In genomic region chr12:55460900-55461299, GRCm38 (mm10) we compare ENCODE assay signal across 17 mouse cellular contexts. TPM values are rescaled to one million over a fixed set of nuclear protein-coding genes. Genes with fewer than 3 reads are reported as not detected.
A peak's percentile ranks its signal among the peaks of the same experiment; 100 is the strongest.
DNase-seq lines count a peak whose midpoint lies in the region; ATAC-seq and TF ChIP-seq lines count a peak whose summit lies in the region.
"Had no signal": no experiment of that assay in that cellular context is flagged by ENCODE, and none has a peak within 500 bp of the region (broad histone marks: within the 10 kb centered on the region; RNA-seq: fewer than 3 reads in every experiment).

No protein-coding gene starts in this region.

- 28% methylated on average over 4 of the region's 4 CpGs for WGBS in lung, postnatal 0 days
- 69% methylated on average over 4 of the region's 4 CpGs for WGBS in limb, embryonic 10.5 days

- H3K4me3 ChIP-seq in lung, postnatal 0 days (ENCODE audit: low read depth, low read length), result no peak overlapping the region
- H3K4me3 ChIP-seq in limb, embryonic 10.5 days, result no peak overlapping the region
- H3K4me3 ChIP-seq in gastrocnemius, adult 2 months, result no peak overlapping the region
- H3K4me3 ChIP-seq: liver, embryonic 15.5 days; neural tube, embryonic 12.5 days had no signal

- H3K9ac ChIP-seq in lung, postnatal 0 days (replicated peaks; ENCODE audit: low read depth), result no peak overlapping the region
- H3K9ac ChIP-seq: forebrain, postnatal 0 days; liver, embryonic 15.5 days; neural tube, embryonic 12.5 days had no signal

- no peaks in the 10 kb centered on the region for H3K27me3 ChIP-seq in lung, postnatal 0 days (replicated peaks; ENCODE audit: insufficient read depth, low read length)
- no peaks in the 10 kb centered on the region for H3K27me3 ChIP-seq in limb, embryonic 10.5 days (ENCODE audit: low read depth, poor library complexity, severe bottlenecking)
- H3K27me3 ChIP-seq: neural tube, embryonic 12.5 days; Patski had no signal

- TF ChIP-seq EP300 in lung, postnatal 0 days (IDR thresholded peaks at IDR 0.05), result no peak

- no peak for ATAC-seq in CD4-positive, CD25-positive, alpha-beta regulatory T cell, adult 4 months
- ATAC-seq in lung, postnatal 0 days, result no peak
- ATAC-seq: forebrain, postnatal 0 days; inflammation-experienced regulatory T-cells, adult 6 months; Patski had no signal

- H3K4me1 ChIP-seq in lung, postnatal 0 days (ENCODE audit: insufficient read depth, low read depth, low read length), result peaks cover 50% of the 10 kb centered on the region
- peaks cover 29% of the 10 kb centered on the region for H3K4me1 ChIP-seq in limb, embryonic 10.5 days

- H3K27ac ChIP-seq in lung, postnatal 0 days (ENCODE audit: low read length), result peak overlapping the region; percentile 73
- H3K27ac ChIP-seq in limb, embryonic 10.5 days, result peak overlapping the region; percentile 31; the same call in 1 of the 2 replicates
- H3K27ac ChIP-seq in gastrocnemius, adult 2 months, result no peak overlapping the region
- H3K27ac ChIP-seq: liver, embryonic 15.5 days; neural tube, embryonic 12.5 days had no signal

- H3K36me3 ChIP-seq in lung, postnatal 0 days (ENCODE audit: insufficient read depth, low read length), result no peaks in the 10 kb centered on the region
- no peaks in the 10 kb centered on the region for H3K36me3 ChIP-seq in limb, embryonic 10.5 days
- H3K36me3 ChIP-seq: liver, embryonic 15.5 days; neural tube, embryonic 12.5 days had no signal

- DNase-seq in CD4-positive, CD25-positive, alpha-beta regulatory T cell, adult 2 months (ENCODE audit: low read depth, low spot score), result peak; percentile 38
- DNase-seq in lung, postnatal 0 days (ENCODE audit: low spot score), result no peak
- DNase-seq in lung, adult 18-20 months, result no peak
- DNase-seq in limb, embryonic 10.5 days (ENCODE audit: low spot score), result no peak
- DNase-seq in gastrocnemius, postnatal 25 days, result no peak
- DNase-seq in gastrocnemius, adult 2 months, result no peak
- DNase-seq in cerebellum, postnatal 14 days, result no peak
- DNase-seq: cerebellum, adult 18-20 months; forebrain, postnatal 0 days; kidney, postnatal 36 days; right cerebral cortex, postnatal 14 days had no signal

- H3K9me3 ChIP-seq in lung, postnatal 0 days (ENCODE audit: low read length), result no peaks in the 10 kb centered on the region
- no peaks in the 10 kb centered on the region for H3K9me3 ChIP-seq in limb, embryonic 10.5 days (replicated peaks)
- H3K9me3 ChIP-seq: liver, embryonic 15.5 days; neural tube, embryonic 12.5 days had no signal

- peak; percentile 26 for TF ChIP-seq CTCF in lung, postnatal 0 days (IDR thresholded peaks at IDR 0.05)
- TF ChIP-seq CTCF in gastrocnemius, adult 2 months (IDR thresholded peaks at IDR 0.05), result no peak

- no peak overlapping the region for H3K4me2 ChIP-seq in lung, postnatal 0 days (replicated peaks; ENCODE audit: low read depth, low read length)
- H3K4me2 ChIP-seq: heart, embryonic 11.5 days; liver, embryonic 15.5 days; neural tube, embryonic 12.5 days had no signal

- intact Hi-C loops in gastrocnemius, adult 2 months (cut with DNase I), result no loop called here

RNA-seq across cellular contexts. Expression of gene Nfkbia, which starts 31.5 kb away (rescaled TPM):
- 100 to 1,000 TPM; 643 to 660 TPM for polyA plus RNA-seq in CD4-positive, CD25-positive, alpha-beta regulatory T cell, adult 4 months (2017; shearing (Covaris generic))
- 184 and 297 TPM in 2 replicates for polyA plus RNA-seq in lung, postnatal 0 days (2015; fragmentation: Nextera tagmentation; extraction: Ambion mirVana)
- 38.0 and 56.9 TPM in 2 replicates for polyA plus RNA-seq in limb, embryonic 10.5 days (2016; fragmentation: Nextera tagmentation; extraction: Ambion mirVana)
- total RNA-seq in gastrocnemius, postnatal 25 days (2021), result 10 to 100 TPM; 17.8 to 20.8 TPM
- 10 to 100 TPM; 26.3 to 66.2 TPM for total RNA-seq in gastrocnemius, adult 2 months (2021)
